Mouse (Mus musculus) heart, embryonic 12.5 days (tissue): Measurements from ENCODE around the gene Adarb2. TPM values are rescaled to one million over a fixed set of nuclear protein-coding genes. Genes with fewer than 3 reads are reported as not detected.
A peak's percentile ranks its signal among the peaks of the same experiment; 100 is the strongest.

Source experiments
- ATAC-seq: fragments of 200-750 bp; cut with Nextera tagmentation; 2 replicates; pipeline ENCODE4 v1.8.0; 2017; ENCODE audit warnings: moderate TSS enrichment, moderate library complexity; ENCODE audit not compliant: insufficient number of reproducible peaks, low FRiP score
- H3K27ac ChIP-seq: fragments of 300-500 bp; sonication (generic); 2 replicates; pipeline ENCODE4 v1.5.1; 2016; ENCODE audit warnings: mild to moderate bottlenecking, moderate library complexity; ENCODE audit not compliant: poor library complexity, severe bottlenecking
- H3K27me3 ChIP-seq: fragments of 300-500 bp; sonication (generic); replicated peaks from 2 replicates; pipeline ENCODE4 v1.6.1; 2016; ENCODE audit warnings: mild to moderate bottlenecking, moderate library complexity
- H3K36me3 ChIP-seq: fragments of 300-500 bp; sonication (generic); 2 replicates; pipeline ENCODE4 v1.6.1; 2016; ENCODE audit warnings: mild to moderate bottlenecking, moderate library complexity
- H3K4me1 ChIP-seq: fragments of 300-500 bp; sonication (generic); replicated peaks from 2 replicates; pipeline ENCODE4 v1.6.1; 2016; ENCODE audit warnings: mild to moderate bottlenecking
- H3K4me2 ChIP-seq: fragments of 300-500 bp; sonication (generic); 2 replicates; pipeline ENCODE4 v1.6.1; 2016; ENCODE audit warnings: mild to moderate bottlenecking, moderate library complexity
- H3K4me3 ChIP-seq: fragments of 300-500 bp; sonication (generic); 2 replicates; pipeline ENCODE4 v1.5.1; 2016; ENCODE audit warnings: mild to moderate bottlenecking
- H3K9ac ChIP-seq: fragments of 300-500 bp; sonication (generic); 2 replicates; pipeline ENCODE4 v1.6.1; 2016; ENCODE audit warnings: mild to moderate bottlenecking, moderate library complexity
- H3K9me3 ChIP-seq: fragments of 300-500 bp; sonication (generic); replicated peaks from 2 replicates; pipeline ENCODE4 v1.6.1; 2016; ENCODE audit warnings: mild to moderate bottlenecking, moderate library complexity
- WGBS: fragments of 180-500 bp; shearing (Covaris S2); methylation state at CpG from one replicate; pipeline ENCODE4 v1.1.7; 2016; 5-methylcytosine and 5-hydroxymethylcytosine counted together
- polyA plus RNA-seq: library from polyadenylated mRNA; unstranded; fragments of >200 nt; fragmentation: Nextera tagmentation; extraction: Ambion mirVana; gene quantifications from 2 replicates; pipeline ENCODE4 v1.2.1, GENCODE M21; 2016

Gene Adarb2
- polyA plus RNA-seq, 1 experiment from 2014 or later, result 0.17 TPM

DNA sequence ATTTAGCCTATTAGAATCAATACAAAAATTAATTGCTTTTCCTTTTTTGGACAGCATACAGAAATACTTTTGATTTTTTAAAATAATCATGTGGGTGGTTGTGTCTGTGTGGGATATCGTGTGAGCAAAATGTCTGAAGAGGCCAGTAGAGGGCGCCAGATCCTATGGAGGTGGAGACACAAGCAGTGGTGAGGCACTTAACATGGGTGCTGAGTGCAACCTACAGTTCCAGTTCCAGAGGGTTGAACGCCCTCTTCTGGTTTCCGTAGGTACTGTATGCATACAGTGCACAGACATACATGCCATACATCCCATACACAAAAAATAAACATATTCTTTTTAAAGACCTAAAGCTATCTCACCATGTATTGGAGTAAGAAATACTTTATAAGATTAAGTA lies 577.8 kb downstream of the Adarb2 start:
- no peaks in the 10 kb centered on the region for H3K36me3 ChIP-seq
- no peak overlapping the region for H3K9ac ChIP-seq
- no peak for ATAC-seq
- no peaks in the 10 kb centered on the region for H3K4me1 ChIP-seq
- no peaks in the 10 kb centered on the region for H3K9me3 ChIP-seq
- H3K27me3 ChIP-seq, result peaks cover 6% of the 10 kb centered on the region; the same call in 1 of the 2 replicates
- H3K27ac ChIP-seq, result no peak overlapping the region
- WGBS, result 43% methylated on average over 4 of the region's 4 CpGs
- H3K4me2 ChIP-seq, result no peak overlapping the region
- no peak overlapping the region for H3K4me3 ChIP-seq

DNA sequence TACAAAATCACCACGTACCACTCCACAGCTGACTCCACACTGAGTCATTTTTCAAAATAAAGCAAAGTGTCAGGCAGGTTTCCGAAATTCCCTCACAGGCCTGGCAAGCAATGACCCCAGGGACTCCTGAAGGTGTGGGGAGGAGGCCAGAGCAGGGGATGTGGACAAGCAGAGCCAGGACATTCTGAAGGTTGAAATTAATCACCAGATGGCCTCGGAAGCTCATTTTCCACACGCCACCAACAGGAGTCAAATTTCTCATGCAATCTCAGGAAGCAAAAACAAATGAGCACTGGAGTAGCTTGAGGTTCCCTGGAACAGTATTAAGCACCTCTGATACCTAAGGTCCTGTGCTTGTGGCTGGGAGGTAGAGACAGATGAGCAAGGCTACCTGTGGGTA lies 580.0 kb downstream of the Adarb2 start:
- 53% methylated on average over 4 of the region's 4 CpGs for WGBS
- no peak for ATAC-seq
- H3K9ac ChIP-seq, result no peak overlapping the region
- H3K4me1 ChIP-seq, result no peaks in the 10 kb centered on the region
- H3K9me3 ChIP-seq, result no peaks in the 10 kb centered on the region
- peaks cover 10% of the 10 kb centered on the region; the same call in 1 of the 2 replicates for H3K27me3 ChIP-seq
- no peak overlapping the region for H3K27ac ChIP-seq
- no peak overlapping the region for H3K4me3 ChIP-seq
- no peaks in the 10 kb centered on the region for H3K36me3 ChIP-seq
- no peak overlapping the region for H3K4me2 ChIP-seq

DNA sequence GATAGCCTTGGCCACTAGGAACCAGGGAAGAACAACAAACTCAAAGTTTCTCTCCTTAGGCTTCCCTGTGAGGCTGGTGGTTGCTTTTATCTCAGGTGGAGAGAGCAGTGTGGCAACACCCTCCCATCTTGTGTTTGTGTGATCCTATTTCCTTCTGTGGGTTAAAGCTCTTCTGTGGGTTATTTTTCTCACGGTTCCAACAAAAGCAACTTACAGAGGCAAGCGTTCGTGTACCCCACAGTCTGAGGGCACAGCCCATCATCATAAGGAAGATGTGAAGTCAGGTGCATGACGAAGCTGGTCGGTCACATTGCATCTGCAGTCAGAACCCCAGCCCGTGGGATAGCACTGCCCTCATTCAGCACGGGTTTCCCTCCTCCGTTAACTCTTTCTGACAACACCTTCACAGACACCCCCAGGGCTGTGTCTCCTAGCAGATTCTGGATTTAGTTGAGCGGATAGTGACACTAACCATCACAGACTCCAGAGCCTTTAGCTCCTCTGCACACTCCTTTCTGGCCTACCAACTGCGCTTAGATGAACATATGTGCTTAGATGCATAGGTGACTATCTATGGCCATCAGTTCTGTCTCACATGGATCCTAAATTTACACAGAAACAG lies 581.1 kb downstream of the Adarb2 start:
- Histone ChIP-seq H3K27ac (no peak overlapping the region), H3K36me3 (no peaks in the 10 kb centered on the region), H3K4me1 (no peaks in the 10 kb centered on the region), H3K9ac (no peak overlapping the region), H3K4me3 (no peak overlapping the region), H3K9me3 (no peaks in the 10 kb centered on the region), H3K4me2 (no peak overlapping the region), H3K27me3 (peaks cover 10% of the 10 kb centered on the region; the same call in 1 of the 2 replicates)
- no peak for ATAC-seq
- WGBS, result 68% methylated on average over 10 of the region's 10 CpGs

DNA sequence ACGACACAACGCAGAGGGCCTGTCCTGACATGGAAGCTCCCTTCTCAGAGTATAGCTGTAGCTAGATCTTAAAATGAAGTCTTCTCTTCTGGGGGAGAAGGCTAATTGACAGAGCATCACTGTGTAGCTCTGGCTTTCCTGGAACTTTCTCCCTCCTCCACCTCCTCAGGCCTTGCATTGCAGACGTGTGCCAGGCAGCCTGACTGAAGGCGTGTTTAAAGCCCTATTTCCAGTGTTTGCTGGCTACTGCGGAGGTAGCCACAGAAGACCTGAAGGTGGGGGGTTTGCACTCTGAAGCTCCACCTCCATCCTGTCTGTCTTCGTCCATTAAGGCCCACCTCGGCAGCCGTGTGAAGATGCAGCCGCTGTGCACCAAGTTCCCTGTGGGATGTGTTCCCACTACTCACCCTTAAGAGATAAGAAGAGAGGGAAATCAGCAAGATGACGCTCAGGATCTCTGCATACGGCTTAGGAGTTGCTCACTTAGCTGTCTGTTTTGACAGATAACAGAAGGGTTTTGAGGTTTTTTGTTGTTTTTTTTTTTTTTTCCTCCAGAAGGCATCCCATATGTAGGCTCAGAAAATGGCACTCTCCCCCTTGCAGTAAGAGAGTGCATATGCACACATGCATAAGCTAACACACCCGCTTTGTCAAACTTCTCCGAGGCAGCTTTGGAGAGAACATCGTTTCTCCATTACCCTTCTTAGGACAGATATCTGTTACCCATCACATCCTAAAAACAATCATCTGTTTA lies 581.8 kb downstream of the Adarb2 start:
- ATAC-seq, result no peak
- Histone ChIP-seq H3K27ac (no peak overlapping the region), H3K9me3 (no peaks in the 10 kb centered on the region), H3K4me2 (no peak overlapping the region), H3K27me3 (peaks cover 10% of the 10 kb centered on the region; the same call in 1 of the 2 replicates), H3K4me3 (no peak overlapping the region), H3K4me1 (no peaks in the 10 kb centered on the region), H3K36me3 (no peaks in the 10 kb centered on the region), H3K9ac (no peak overlapping the region)
- 49% methylated on average over 14 of the region's 14 CpGs for WGBS

DNA sequence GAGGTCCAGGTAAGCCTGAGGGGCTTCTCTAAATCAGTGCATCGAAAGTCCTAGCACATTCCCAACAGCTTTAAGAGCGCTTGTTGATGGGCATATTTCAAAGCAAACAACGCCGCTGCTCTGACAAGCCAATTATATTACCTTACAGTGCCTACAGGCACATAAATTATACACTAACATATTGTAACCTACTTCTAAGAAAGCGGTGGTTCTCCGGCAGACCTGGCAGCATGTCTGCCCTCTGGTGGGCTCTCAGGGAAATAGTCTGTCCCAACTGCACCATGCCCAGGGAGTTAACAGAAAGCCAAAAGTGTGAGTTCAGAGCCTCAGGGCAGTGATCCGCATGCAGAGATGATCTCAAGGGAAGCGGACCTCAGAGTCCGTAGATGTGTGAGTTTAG lies 582.5 kb downstream of the Adarb2 start:
- Histone ChIP-seq H3K9me3 (no peaks in the 10 kb centered on the region), H3K4me3 (no peak overlapping the region), H3K36me3 (no peaks in the 10 kb centered on the region), H3K27ac (no peak overlapping the region), H3K27me3 (peaks cover 10% of the 10 kb centered on the region; the same call in 1 of the 2 replicates), H3K9ac (no peak overlapping the region), H3K4me2 (no peak overlapping the region), H3K4me1 (no peaks in the 10 kb centered on the region)
- ATAC-seq, result no peak
- WGBS, result 40% methylated on average over 9 of the region's 9 CpGs

DNA sequence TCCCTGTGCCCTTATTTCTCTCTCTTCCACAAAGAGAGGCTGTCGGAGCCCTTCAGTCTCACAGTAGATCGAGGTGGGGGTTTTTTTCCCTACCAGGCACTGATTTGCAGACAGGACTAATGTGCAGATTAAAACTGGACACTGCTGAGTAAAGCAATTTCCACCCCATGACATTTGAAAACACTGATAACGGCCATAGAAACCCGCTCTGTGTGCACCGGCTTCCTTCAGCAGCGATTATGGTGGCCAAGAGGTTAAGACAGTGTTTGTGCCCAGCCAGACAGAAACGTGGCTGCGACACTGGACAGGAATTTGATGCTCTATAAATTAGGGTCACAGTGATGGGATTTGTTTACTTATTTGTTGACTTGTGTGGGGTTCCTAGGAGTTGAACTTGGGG lies 590.6 kb downstream of the Adarb2 start:
- H3K4me1 ChIP-seq, result peaks cover 18% of the 10 kb centered on the region
- H3K4me3 ChIP-seq, result no peak overlapping the region
- H3K9ac ChIP-seq, result no peak overlapping the region
- H3K27ac ChIP-seq, result no peak overlapping the region
- H3K27me3 ChIP-seq, result no peaks in the 10 kb centered on the region
- ATAC-seq, result peak; percentile 48; the same call in 1 of the 2 replicates
- 25% methylated on average over 8 of the region's 8 CpGs for WGBS
- peak overlapping the region; percentile 28 for H3K4me2 ChIP-seq
- H3K36me3 ChIP-seq, result no peaks in the 10 kb centered on the region
- H3K9me3 ChIP-seq, result no peaks in the 10 kb centered on the region

DNA sequence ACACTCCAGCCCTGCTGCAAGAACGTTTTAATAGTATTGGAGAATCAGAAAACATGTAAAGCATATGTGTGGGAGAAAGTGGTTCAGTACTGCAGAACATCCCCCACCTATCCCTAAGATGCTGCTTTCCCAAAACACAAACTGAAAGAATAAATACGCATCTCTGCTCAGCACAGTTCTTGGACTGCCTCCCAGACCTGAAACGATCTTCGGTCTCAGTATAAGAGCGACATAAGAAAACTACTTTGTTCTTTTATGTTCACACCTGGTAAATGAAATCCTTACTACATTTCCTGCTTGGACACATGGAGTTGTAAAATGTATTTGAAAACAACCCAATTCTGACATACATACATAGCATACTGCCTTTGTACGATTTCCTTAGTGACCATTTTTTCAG lies 597.9 kb downstream of the Adarb2 start:
- Histone ChIP-seq H3K27ac (no peak overlapping the region), H3K9me3 (no peaks in the 10 kb centered on the region), H3K36me3 (peaks cover 10% of the 10 kb centered on the region), H3K4me1 (peaks cover 6% of the 10 kb centered on the region; the same call in 1 of the 2 replicates), H3K4me2 (no peak overlapping the region), H3K4me3 (no peak overlapping the region), H3K9ac (no peak overlapping the region), H3K27me3 (no peaks in the 10 kb centered on the region)
- ATAC-seq, result no peak
- 84% methylated on average over 6 of the region's 6 CpGs for WGBS

DNA sequence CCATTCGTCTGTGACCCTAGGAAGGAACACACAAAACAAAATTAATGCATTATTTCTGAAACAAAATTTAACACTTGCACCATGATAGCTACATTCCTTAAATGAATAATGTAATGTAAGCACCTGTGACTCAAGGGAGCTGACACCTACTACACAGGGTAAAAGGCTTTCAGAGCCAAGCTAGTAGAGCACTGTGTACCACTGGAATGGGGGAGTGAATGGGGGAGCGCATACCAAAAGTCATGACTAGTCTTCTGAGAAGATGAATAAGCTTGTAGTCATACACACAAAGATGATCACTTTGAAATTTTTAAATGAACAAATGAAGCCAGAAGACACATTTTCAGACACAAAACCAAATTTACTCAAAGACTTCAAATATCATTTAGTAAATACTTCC lies 603.3 kb downstream of the Adarb2 start:
- WGBS, result 91% methylated on average over 2 of the region's 2 CpGs
- no peaks in the 10 kb centered on the region for H3K9me3 ChIP-seq
- no peak overlapping the region for H3K9ac ChIP-seq
- peaks cover 6% of the 10 kb centered on the region; the same call in 1 of the 2 replicates for H3K4me1 ChIP-seq
- no peak overlapping the region for H3K4me2 ChIP-seq
- no peak overlapping the region for H3K27ac ChIP-seq
- H3K36me3 ChIP-seq, result peaks cover 14% of the 10 kb centered on the region
- H3K4me3 ChIP-seq, result no peak overlapping the region
- no peaks in the 10 kb centered on the region for H3K27me3 ChIP-seq
- ATAC-seq, result no peak
